Mouse (Mus musculus) T-helper 1 cell (primary cell): Measurements from ENCODE around the gene Tspear.
"Not testable (repeated sequence)": the region's sequence is repeated elsewhere in the genome, so short reads cannot be mapped to it uniquely, and the experiment has no call there.

Experiments used
- in situ Hi-C: fragments of 300-600 bp; cut with MboI, MseI; formaldehyde crosslinking; loops from one replicate; pipeline ENCODE4 v1.15.1; 2025; ENCODE audit warnings: high pct_unique_total_duplicates

Tspear gene

DNA sequence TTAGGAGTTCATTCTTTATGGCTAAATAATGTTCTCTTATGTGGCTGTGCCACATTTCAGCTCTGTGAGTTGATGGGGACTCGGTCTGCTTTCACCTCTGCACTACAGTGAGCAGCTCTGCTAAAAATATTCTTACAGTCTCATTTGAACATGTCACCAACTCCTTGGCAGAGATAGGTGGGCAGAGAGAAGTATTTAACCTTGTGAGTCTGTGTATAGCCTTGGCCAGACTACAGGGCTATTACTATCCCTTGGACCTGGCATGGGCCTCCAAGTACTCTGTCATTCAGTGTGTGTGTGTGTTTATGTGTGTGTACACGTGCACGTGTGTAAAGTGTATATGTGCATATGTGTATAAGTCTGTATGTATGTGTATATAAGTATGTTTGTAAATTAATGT lies 97.0 kb downstream of the Tspear start:
- in situ Hi-C loops: not testable (repeated sequence)

DNA sequence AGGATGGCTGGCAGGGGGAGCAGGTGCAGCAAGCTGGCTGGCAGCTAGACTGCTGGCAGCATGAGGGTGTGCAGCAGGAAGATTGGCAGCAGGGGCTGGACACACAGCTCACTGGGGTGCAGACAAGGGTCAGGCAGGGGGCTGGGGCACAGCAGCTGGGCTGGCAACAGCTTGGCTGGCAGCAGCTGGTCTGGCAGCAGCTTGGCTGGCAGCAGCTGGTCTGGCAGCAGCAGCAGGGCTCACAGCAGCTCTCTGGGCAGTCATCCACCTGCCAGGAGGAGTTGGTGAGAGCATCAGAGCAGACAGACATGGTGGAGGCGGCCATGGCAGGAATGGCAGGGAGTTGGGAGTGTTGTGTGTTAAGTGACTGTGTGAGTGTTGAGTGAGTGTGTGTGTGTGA lies 101.5 kb downstream of the Tspear start, which contains the start of gene Gm7137:
TSS of gene Gm7137 (minus strand) at position 325 of the 400 bp plus-strand sequence.
- in situ Hi-C loops: not testable (repeated sequence)

DNA sequence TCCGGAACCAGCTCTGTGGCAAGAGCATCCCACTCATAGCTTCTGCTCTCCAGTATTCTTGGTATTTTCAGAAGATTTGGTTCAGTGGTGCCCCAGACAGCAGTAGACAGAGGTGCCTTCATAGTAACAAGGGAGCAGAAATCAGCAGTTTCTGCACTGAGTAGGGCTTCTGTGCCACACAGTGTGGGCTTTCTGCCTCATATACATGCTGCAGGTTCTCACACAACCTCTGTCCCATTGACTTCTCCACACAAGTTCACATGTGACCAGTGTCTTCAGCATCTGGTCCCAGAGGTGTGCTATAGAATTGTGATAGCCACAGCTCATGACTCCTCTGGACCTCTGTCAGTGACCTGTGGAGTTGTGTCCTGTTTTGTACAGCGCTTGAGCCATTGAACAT lies 102.3 kb downstream of the Tspear start:
- in situ Hi-C loops: no loop called here

DNA sequence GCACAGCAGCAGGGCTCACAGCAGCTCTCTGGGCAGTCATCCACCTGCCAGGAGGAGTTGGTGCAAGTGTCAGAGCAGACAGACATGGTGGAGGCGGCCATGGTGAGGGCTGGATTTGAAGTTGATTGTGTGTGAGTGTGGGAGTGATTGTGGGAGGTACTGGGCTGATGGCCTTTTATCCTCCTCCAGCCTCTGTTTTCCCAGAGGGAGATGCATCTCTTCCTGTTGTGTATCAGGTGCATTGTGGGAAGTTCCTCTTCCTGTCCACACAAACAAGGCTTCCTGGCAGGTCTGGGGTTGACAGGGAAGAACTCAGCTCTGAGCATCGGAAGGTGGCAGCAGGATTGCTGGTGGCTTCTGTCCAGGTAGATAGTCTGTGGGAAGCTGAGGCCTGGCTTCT lies 108.6 kb downstream of the Tspear start, which contains the start of gene Gm9639:
TSS of gene Gm9639 (minus strand) at position 101 of the 400 bp plus-strand sequence.
- in situ Hi-C loops: no loop called here

DNA sequence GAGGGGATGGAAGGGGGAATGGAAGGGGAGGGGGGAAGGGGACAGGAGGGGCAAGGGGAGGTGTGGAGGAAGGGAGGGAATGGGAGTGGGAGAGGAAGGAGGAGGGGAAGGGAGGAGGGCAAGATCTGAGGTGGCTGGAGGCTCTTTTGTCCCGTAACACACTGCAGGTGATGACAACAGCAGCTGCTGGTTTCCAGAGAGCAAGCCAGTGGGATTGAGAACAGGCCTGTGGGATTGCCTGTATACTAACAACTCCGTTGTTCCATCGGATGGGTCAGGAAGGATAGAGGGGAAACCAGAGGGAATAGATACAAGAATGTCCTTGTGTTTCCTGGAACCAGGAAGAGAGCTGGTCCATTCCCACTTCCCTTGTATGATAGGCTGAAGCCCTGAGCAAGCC lies 111.3 kb downstream of the Tspear start:
- in situ Hi-C loops: no loop called here

DNA sequence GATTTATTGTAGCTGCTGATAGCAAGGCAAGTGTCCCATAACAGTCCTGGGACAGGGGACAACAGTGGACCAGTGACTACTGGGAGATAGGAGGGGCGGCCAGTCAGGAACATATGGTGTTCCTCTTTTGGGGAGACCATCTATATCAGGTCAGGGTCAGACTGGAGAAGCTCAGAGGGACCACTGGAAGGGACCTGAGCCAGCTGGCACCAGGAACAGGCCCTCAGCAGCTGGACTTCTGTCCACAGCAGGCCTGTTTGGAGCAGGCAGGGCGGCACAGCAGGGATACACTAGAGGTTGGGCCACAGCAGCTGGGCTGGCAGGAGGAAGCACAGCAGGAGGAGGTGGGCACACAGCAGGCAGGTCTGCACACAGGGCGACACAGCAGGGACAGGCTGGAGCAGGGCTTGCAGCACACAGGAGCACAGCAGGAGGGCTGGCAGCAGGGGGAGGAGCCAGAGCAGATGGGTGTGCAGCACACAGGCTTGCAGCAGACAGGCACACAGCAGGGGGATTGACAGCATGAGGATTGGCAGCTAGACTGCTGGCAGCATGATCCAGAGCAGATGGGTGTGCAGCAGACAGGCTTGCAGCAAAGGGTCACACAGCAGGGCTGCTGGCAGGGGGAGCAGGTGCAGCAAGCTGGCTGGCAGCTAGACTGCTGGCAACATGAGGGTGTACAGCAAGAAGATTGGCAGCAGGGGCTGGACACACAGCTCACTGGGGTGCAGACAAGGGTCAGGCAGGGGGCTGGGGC lies 112.0 kb downstream of the Tspear start:
- in situ Hi-C loops: not testable (repeated sequence)

DNA sequence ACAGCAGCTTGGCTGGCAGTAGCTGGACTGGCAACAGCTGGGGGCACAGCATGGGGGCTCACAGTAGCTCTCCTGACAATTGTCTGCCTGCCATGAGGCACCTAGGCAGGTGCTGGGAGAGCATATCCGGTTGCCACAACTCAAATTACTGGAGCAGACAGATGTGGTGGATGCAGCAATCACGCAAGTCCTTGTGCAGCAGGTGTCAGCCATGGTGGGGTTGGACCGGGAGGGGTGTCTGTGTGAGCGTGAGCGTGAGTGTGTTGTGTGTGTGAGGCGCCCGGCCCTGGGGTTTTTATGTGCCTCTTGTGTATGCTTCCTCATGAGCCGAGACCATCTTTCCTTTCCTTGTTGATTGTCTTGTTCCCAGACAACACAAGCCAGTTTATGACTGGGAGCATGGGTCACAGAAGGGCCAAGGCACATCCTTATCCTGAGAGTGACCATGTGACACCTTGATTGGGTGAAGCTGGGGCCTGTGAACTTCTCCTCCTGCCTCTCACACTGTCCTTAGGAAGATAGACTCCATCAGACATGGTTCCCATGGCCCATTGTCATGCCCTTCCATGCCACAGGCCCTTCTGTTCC lies 112.6 kb downstream of the Tspear start, which contains the start of gene Gm19668:
TSS of gene Gm19668 (minus strand) at position 213 of the 588 bp plus-strand sequence.
- in situ Hi-C loops: no loop called here

DNA sequence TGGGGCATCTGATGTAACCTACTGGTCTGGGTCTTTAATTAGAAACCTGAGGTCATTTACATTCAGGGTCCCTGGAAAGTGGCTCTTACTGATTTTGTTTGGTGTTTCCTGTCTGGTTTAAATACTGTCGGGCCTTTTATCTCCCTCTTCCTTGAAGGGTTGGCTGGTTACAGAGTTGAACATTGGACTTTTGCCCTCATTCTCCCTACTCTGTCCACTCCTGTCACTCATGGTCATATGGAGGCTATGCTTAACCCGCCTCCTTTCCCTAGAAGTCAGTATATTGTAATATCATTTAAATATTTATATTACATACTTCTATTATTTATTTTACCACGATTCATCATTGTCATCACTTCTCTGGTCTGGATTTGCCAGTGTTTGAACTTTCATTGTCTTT lies 117.7 kb downstream of the Tspear start:
- in situ Hi-C loops: no loop called here

DNA sequence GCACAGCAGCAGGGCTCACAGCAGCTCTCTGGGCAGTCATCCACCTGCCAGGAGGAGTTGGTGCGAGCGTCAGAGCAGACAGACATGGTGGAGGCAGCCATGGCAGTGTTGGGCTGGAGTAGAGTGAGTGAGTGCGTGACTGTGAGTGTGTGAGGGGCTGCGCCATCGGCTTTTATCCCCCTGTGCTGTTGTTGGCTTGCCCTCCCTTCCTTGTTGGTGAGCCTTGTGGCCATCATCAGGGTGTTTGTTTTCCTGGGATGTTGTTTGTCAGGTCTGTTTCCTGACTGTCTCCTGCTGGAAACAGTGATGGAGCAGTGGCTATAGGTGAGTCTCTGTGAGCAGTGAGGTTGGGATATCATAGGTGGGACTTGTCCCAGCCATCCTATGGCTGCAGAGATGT lies 125.4 kb downstream of the Tspear start, which contains the start of gene Gm9507:
TSS of gene Gm9507 (minus strand) at position 101 of the 400 bp plus-strand sequence.
- in situ Hi-C loops: no loop called here

DNA sequence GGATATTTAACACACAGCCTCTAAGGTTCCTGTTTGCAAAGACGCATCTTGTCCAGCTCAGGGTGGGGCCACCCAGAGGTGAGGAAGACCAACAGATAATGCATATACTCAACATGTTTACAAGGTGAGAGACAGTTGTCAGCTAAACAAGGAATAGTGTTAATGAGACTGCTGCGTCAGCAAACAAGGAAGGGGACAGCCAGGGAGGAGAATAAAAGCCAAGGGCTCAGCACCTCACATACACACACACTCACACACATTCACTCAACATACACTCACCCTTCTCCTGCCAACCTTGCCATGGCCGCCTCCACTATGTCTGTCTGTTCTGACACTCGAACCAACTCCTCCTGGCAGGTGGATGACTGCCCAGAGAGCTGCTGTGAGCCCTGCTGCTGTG lies 128.0 kb downstream of the Tspear start, which contains the start of gene Gm2696:
TSS of gene Gm2696 (plus strand) at position 301 of the 400 bp plus-strand sequence.
- in situ Hi-C loops: no loop called here

DNA sequence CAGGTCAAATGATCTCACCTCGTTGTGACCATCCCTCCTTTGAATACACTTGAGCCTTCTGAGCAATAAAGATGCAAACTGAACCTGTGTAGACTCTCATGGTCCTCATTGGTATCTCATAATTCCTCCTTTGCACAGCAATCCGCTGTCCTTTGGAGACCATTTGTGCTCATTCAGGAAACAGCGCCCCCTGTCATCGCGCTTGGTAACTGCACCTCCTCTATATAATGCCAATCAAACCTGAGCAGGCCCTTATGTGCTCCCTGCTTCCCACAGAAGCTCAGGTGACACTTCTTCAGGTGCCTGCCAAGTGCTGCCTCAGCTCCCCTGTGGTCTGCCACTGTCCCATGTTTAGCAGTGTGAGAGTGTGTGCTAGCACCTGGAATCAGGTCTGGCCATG lies 129.1 kb downstream of the Tspear start:
- in situ Hi-C loops: no loop called here

DNA sequence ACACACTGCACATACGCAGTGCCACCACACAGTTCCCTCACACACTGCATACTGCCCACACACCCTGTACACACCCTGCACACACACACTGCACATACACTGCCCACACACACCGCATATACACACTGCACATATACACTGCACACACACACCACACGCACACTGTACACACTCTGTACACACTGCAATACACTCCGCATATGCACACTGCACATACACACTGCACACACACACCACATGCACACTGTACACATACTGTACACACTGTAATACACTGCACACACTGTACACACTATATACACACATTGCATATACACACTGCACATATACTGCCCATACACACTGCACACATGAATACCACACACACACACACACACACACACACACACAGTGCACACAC lies 132.2 kb downstream of the Tspear start:
- in situ Hi-C loops: no loop called here

DNA sequence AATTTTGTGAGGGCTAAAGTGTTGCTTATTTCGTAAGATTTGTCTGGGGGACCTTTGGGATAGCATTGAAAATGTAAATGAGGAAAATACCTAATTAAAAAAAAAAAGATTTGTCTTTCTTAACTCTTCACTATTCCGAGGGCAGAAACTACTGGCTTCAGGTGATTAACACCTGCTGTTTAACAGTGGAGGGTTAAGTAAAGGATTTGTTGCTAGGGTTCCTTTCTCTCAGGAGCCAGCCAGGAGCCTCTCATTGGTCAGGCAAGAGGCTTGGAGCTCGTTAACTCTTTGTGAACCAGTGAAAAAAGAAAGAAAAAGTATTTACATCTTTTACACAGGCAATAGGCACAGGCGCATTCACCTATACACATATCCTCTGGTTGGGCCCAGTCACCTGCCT lies 132.8 kb downstream of the Tspear start:
- in situ Hi-C loops: no loop called here

DNA sequence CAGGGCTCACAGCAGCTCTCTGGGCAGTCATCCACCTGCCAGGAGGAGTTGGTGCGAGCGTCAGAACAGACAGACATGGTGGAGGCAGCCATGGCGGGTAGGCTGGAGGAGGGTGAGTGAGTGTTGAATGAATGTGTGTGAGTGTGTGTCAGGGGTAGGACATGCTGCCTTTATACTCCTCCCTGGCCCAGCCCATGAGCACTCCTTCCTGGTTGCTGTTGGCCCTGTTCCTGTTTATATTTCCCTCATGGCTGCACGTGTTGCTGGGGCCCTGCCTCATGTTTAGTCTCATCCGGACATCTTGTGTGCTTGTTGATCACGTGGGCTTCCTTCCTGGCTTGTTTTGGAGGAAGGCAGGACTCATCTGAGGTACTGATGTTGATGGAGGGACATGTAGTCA lies 140.6 kb downstream of the Tspear start, which contains the start of gene Krtap10-4:
TSS of gene Krtap10-4 (minus strand) at position 145 of the 400 bp plus-strand sequence.
- in situ Hi-C loops: no loop called here

DNA sequence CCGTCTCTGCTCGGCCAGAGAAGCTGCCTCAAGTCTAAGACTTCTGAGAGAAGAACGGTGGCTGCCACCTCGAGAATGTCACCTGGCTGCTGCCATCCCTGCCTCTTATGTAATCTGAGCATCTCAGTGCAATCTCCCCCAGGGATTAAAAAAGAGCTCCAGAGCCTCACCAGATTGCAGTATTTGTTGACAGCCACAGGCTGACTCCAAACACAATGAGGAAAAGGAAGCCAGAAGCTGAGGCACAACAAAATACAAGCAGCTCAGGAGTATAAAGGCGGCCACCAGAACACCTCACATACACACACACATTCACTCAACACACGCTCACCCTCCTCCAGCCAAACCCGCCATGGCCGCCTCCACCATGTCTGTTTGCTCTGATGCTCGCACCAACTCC lies 149.3 kb downstream of the Tspear start, which contains the start of gene Krtap10-10:
TSS of gene Krtap10-10 (plus strand) at position 301 of the 400 bp plus-strand sequence.
- in situ Hi-C loops: no loop called here

DNA sequence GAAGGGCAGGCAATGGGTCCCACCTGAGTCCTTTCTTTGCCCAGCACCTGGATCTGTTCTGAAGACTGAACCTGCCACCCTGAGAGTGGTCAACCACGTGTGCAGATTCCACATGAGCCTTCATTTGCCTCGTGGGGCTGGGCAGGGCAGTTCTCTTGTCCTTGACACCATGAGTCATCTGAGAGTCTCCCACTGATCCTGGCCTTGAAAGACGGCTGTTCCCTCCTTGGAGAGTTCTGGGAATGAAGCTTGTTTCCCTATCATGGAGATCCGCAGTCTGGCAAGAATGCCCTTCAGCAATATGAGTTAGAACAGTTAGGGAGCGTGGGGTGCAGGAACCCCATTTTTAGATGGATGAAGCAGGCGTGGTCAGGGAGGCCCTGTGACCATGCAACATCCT lies 152.6 kb downstream of the Tspear start:
- in situ Hi-C loops: no loop called here

DNA sequence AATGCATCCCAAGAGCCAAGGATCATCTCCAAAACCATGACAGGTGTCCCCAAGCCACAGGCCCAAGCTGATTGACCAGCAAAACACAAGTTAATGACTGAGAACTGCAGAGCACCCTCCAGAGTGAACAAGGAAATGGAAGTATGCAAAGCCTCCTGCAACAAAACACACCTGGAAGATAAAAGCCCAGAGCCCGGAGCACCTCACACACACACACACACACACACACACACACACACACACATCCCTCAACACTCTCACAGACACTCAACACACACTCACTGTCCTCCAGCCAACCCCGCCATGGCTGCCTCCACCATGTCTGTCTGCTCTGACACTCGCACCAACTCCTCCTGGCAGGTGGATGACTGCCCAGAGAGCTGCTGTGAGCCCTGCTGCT lies 160.1 kb downstream of the Tspear start, which contains the start of gene Gm36176:
TSS of gene Gm36176 (plus strand) at position 301 of the 400 bp plus-strand sequence.
- in situ Hi-C loops: no loop called here

DNA sequence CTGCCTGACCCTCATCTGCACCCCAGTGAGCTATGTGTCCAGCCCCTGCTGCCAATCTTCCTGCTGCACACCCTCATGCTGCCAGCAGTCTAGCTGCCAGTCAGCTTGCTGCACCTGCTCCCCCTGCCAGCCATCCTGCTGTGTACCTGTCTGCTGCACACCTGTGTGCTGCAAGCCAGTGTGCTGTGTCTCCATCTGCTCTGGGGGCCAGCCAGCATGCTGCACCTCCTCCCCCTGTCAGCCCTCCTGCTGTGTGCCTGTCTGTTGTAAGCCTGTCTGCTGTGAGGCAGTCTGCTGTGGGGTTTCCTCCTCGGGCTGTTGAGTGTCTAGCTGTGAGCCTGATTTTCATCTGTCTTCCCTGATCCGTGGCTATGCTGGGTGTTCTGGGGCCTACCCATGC lies 160.6 kb downstream of the Tspear start:
- in situ Hi-C loops: no loop called here

DNA sequence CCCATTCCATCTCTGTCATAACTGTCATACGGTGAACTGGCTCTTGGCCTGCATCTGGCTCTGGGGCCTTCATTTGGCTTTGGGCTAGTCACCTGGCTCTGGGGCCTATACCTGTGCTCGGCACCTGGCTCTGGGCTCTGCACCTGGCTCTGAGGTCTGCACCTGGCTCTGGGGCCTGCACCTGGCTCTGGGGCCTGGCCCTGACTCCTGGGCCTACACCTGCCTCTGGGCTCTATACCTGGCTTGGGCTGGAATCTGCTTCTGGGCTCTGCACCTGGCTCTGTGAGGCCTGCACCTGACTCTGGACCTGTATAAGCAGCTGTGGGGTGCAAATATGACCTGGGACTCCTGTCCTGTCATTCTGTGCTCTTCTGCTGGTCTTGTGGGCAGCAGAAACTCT lies 161.2 kb downstream of the Tspear start:
- in situ Hi-C loops: no loop called here

DNA sequence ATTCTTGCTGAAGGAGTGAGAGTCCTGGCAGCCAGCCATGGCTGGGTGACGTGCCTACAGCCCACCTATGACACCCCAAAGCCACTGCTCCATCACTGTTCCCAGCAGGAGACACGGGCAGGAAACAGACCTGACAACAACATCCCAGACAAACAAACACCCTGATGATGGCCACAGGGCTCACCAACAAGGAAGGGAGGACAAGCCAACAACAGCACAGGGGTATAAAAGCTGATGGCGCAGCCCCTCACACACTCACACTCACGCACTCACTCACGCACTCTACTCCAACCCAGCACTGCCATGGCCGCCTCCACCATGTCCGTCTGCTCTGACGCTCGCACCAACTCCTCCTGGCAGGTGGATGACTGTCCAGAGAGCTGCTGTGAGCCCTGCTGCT lies 166.2 kb downstream of the Tspear start, which contains the start of gene Gm10318:
TSS of gene Gm10318 (plus strand) at position 301 of the 400 bp plus-strand sequence.
- in situ Hi-C loops: no loop called here

DNA sequence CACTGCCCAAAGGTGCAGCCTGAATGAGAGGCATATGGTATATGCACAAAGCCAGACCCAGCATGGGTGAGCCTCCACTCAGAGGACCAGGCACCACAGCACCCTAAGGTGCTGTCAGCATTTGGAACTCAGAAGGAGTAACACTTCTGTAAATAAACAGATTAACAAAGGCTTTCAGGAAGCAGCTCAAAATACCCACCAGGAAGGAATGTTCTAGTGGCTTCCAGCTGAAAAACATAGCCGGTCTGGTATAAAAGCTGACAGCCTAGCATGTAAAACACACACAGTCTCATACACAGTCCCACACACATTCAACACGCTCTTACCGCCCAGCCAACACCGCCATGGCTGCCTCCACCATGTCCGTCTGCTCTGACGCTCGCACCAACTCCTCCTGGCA lies 175.3 kb downstream of the Tspear start, which contains the start of gene Gm3285:
TSS of gene Gm3285 (plus strand) at position 301 of the 400 bp plus-strand sequence.
- in situ Hi-C loops: no loop called here

DNA sequence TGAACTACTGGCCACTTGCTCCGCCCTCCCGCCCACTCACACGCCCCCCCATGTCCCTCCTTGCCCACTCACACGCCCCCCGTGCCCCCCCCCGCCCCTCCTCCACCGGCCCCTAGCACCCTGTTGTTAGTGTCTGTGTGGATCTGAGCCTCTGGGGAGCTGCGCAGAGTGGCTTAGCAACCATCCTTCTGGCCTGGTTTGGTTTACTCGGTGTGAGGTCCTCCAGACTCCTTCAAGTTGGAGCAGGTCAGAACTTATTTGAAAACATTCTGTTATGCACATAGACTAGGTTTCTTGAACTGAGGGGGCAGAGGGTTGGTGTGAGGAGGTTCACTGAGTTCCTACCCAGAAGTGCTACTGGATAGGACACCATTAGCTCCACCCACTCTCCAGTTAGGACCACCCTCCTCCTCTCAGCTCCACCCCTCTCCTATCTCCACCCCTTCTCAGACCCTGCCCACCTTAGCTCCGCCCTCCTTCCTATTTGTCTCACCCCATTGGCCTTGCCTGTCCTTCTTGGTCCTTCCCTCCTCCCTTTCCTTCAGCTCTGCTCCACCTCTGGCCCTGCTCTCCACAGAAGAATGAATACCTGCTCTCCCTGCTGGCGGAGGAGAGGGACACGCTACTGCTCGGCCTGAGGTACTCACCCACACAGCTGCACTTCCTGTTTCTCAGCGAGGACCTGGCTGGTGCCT lies 177.8 kb downstream of the Tspear start:
- in situ Hi-C loops: no loop called here
